In the genomic region with DNA sequence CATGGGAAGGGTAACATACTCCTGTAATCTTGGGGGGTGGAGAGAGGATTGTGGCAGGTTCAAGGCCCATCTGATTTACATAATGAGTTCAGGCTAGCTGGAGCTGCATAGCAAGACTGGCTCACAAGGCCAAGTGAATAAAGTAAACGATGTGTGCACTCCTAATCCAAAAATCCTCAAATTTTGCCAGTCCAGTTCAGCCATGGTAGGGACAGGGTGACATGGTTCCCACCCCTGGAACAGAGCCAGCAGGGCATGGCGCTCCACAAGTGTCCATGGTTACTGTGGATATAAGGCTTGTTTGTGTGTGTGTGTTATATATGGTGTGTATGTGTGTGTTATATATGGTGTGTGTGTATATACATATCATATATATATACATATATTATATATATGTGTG, we compare ENCODE assay signal across 16 mouse cellular contexts. TPM values are rescaled to one million over a fixed set of nuclear protein-coding genes. Genes with fewer than 3 reads are reported as not detected.
"Had no signal": no experiment of that assay in that cellular context is flagged by ENCODE, and none has a peak within 500 bp of the region (broad histone marks: within the 10 kb centered on the region; RNA-seq: fewer than 3 reads in every experiment).

No protein-coding gene starts in this region.

- H3K27ac ChIP-seq: neural tube, embryonic 15.5 days; stomach, embryonic 15.5 days; stomach, postnatal 0 days had no signal

- DNase-seq: retina, postnatal 1 day; right cerebral cortex, adult 18-20 months; right cerebral cortex, postnatal 14 days; right cerebral cortex, postnatal 25 days; right cerebral cortex, postnatal 4 days; spleen, adult 18-20 months; thymus, adult 18-20 months; thymus, adult 2 months; thymus, postnatal 14 days; thymus, postnatal 25 days; thymus, postnatal 36 days; thymus, postnatal 4 days had no signal

- H3K4me3 ChIP-seq: neural tube, embryonic 15.5 days; stomach, embryonic 15.5 days had no signal

- H3K9ac ChIP-seq: neural tube, embryonic 15.5 days; stomach, embryonic 15.5 days had no signal

- H3K4me2 ChIP-seq: neural tube, embryonic 15.5 days; stomach, embryonic 15.5 days had no signal

- H3K36me3 ChIP-seq: neural tube, embryonic 15.5 days had no signal

- H3K9me3 ChIP-seq: neural tube, embryonic 15.5 days; stomach, embryonic 15.5 days had no signal

- H3K4me1 ChIP-seq: neural tube, embryonic 15.5 days; stomach, embryonic 15.5 days had no signal

- H3K27me3 ChIP-seq: neural tube, embryonic 15.5 days; stomach, embryonic 15.5 days had no signal

RNA-seq across cellular contexts. Expression of a gene that starts 51.8 kb away (rescaled TPM):
- polyA plus RNA-seq: small intestine, adult 2 months had no signal
